In genomic region chr17:6492950-6493349, GRCm38 (mm10) we compare ENCODE assay signal across 8 mouse cellular contexts.
DNase-seq lines count a peak whose midpoint lies in the region; ATAC-seq and TF ChIP-seq lines count a peak whose summit lies in the region.
"Not testable (repeated sequence)": the region's sequence is repeated elsewhere in the genome, so short reads cannot be mapped to it uniquely, and the experiment has no call there.

No protein-coding gene starts in this region.

- H3K4me1 ChIP-seq in liver, embryonic 12.5 days; neural tube, embryonic 12.5 days; stomach, postnatal 0 days (replicated peaks; ENCODE audit: control insufficient read depth, insufficient read depth): not testable (repeated sequence)

- not testable (repeated sequence) for TF ChIP-seq EP300 in stomach, postnatal 0 days (optimal IDR thresholded peaks at IDR 0.05)

- H3K9me3 ChIP-seq in liver, embryonic 12.5 days (replicated peaks); neural tube, embryonic 12.5 days; stomach, postnatal 0 days (ENCODE audit: control insufficient read depth, low read length): not testable (repeated sequence)

- TF ChIP-seq CTCF in stomach, postnatal 0 days (IDR thresholded peaks at IDR 0.05; ENCODE audit: low read depth), result not testable (repeated sequence)

- H3K9ac ChIP-seq in liver, embryonic 12.5 days; neural tube, embryonic 12.5 days; stomach, postnatal 0 days (ENCODE audit: low read length): not testable (repeated sequence)

- H3K4me3 ChIP-seq in liver, embryonic 12.5 days; stomach, postnatal 0 days (ENCODE audit: low read depth, low read length): not testable (repeated sequence)
- 0 out of 2 replicates have a peak overlapping the region, but pooled peaks have one; percentile 9 for H3K4me3 ChIP-seq in neural tube, embryonic 12.5 days

- not testable (repeated sequence) for H3K36me3 ChIP-seq in liver, embryonic 12.5 days; neural tube, embryonic 12.5 days; stomach, postnatal 0 days (ENCODE audit: control insufficient read depth, insufficient read depth, low read length)

- peak overlapping the region; percentile 34 for H3K4me2 ChIP-seq in liver, embryonic 12.5 days
- H3K4me2 ChIP-seq in neural tube, embryonic 12.5 days (replicated peaks), result peak overlapping the region; percentile 50
- not testable (repeated sequence) for H3K4me2 ChIP-seq in stomach, postnatal 0 days (replicated peaks; ENCODE audit: low read depth)

- peak; percentile 85 for DNase-seq in cerebellum, adult 8-10 months
- peak; percentile 65 to 76 for DNase-seq in frontal cortex, adult 2 months (ENCODE audit: extremely low spot score in 1 of 2, low spot score in 1 of 2)
- DNase-seq in heart, postnatal 14 days, result peak; percentile 63 to 68
- peak; percentile 57 to 74 for DNase-seq in kidney, postnatal 36 days
- DNase-seq in stomach, postnatal 0 days (ENCODE audit: low spot score), result peak; percentile 45

- H3K27ac ChIP-seq in liver, embryonic 12.5 days; neural tube, embryonic 12.5 days; stomach, postnatal 0 days (replicated peaks): not testable (repeated sequence)

- WGBS in liver, embryonic 12.5 days (ENCODE audit: insufficient replicate concordance), result 34% methylated on average over 23 of the region's 23 CpGs
- WGBS in neural tube, embryonic 12.5 days, result 37% methylated on average over 23 of the region's 23 CpGs
- WGBS in stomach, postnatal 0 days, result 33% methylated on average over 21 of the region's 23 CpGs

- intact Hi-C loops in heart, postnatal 14 days (cut with DNase I), result not testable (repeated sequence)

- H3K27me3 ChIP-seq in liver, embryonic 12.5 days (replicated peaks), result peaks cover 21% of the 10 kb centered on the region
- H3K27me3 ChIP-seq in neural tube, embryonic 12.5 days (replicated peaks); stomach, postnatal 0 days (ENCODE audit: control insufficient read depth, insufficient read depth, low read length): not testable (repeated sequence)

- peak; percentile 37 for ATAC-seq in CD4-positive, CD25-positive, alpha-beta regulatory T cell, adult 4 months
- not testable (repeated sequence) for ATAC-seq in liver, embryonic 12.5 days; stomach, postnatal 0 days (ENCODE audit: low FRiP score, low TSS enrichment)
- ATAC-seq in neural tube, embryonic 12.5 days (ENCODE audit: low FRiP score, low read depth), result peak; percentile 49; the same call in 1 of the 2 replicates
